Mouse (Mus musculus): Measurements from ENCODE around the gene Gm21994.
"Not testable (repeated sequence)": the region's sequence is repeated elsewhere in the genome, so short reads cannot be mapped to it uniquely, and the experiment has no call there.

DNA sequence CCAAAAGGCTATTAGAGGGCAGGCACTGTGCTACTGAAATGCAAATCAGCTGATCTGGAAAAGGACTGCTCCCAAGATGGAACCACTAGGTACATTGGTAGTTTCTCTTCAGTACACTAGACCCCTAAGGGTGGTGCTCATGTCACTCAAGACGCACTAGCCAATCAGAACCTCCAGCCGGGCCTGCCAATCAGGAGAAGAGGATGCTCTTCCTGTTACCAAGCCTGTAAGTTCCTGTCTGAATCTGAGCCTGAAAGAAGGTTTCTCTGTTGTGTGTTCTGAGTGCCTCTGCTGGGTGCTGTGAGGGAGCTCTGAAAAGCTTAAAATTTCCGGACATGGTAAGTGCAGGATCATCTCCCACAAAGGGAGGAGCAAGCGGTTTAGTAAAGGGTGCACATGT lies 1.9 kb upstream of the Gm21994 start, which contains the start of gene Gm14124:
- TF ChIP-seq CTCF, EP300 (IDR thresholded peaks at IDR 0.05; ENCODE audit: low read depth): not testable (repeated sequence)

Data from heart, postnatal 0 days (tissue).